Comparison of ENCODE assay signal across 24 mouse cellular contexts in genomic region chr15:21393080-21393479, GRCm38 (mm10).
A peak's percentile ranks its signal among the peaks of the same experiment; 100 is the strongest.
DNase-seq lines count a peak whose midpoint lies in the region; ATAC-seq and TF ChIP-seq lines count a peak whose summit lies in the region.
"Had no signal": no experiment of that assay in that cellular context is flagged by ENCODE, and none has a peak within 500 bp of the region (broad histone marks: within the 10 kb centered on the region; RNA-seq: fewer than 3 reads in every experiment).

No protein-coding gene starts in this region.

- H3K9me3 ChIP-seq in forebrain, embryonic 11.5 days (ENCODE audit: control insufficient read depth, low read length), result no peaks in the 10 kb centered on the region
- H3K9me3 ChIP-seq in forebrain, embryonic 15.5 days, result no peaks in the 10 kb centered on the region
- H3K9me3 ChIP-seq in MEL (replicated peaks; ENCODE audit: insufficient read depth, low read length), result no peaks in the 10 kb centered on the region
- H3K9me3 ChIP-seq: embryonic facial prominence, embryonic 12.5 days; embryonic facial prominence, embryonic 15.5 days; forebrain, embryonic 10.5 days; forebrain, embryonic 13.5 days had no signal

- H3K4me3 ChIP-seq in forebrain, embryonic 11.5 days (ENCODE audit: low read depth, low read length), result no peak overlapping the region
- no peak overlapping the region for H3K4me3 ChIP-seq in forebrain, embryonic 15.5 days
- no peak overlapping the region for H3K4me3 ChIP-seq in MEL (ENCODE audit: control insufficient read depth in 1 of 2, insufficient read depth in 1 of 2, low read depth in 2 of 2, low read length in 2 of 2)
- H3K4me3 ChIP-seq: embryonic facial prominence, embryonic 12.5 days; embryonic facial prominence, embryonic 15.5 days; erythroblast, embryonic 14.5 days; forebrain, embryonic 10.5 days; forebrain, embryonic 13.5 days had no signal

- DNase-seq in embryo, embryonic 10.5 days (ENCODE audit: low spot score), result peak; percentile 4
- no peak for DNase-seq in embryo, embryonic 11 days
- no peak for DNase-seq in forebrain, embryonic 11.5 days (ENCODE audit: low spot score)
- DNase-seq in MEL (ENCODE audit: low read depth, low spot score), result no peak
- DNase-seq in retina, embryonic 14.5 days (ENCODE audit: low spot score), result peak; percentile 23
- no peak for DNase-seq in urinary bladder, postnatal 10 days (ENCODE audit: low spot score)
- no peak for DNase-seq in cerebellum, postnatal 10 days
- DNase-seq: adrenal gland, adult 8-10 months; adrenal gland, postnatal 14 days; adrenal gland, postnatal 36 days; cerebellum, adult 11-12 months; cerebellum, adult 2 months; cerebellum, adult 9-10 months; cerebellum, postnatal 14 days; cerebellum, postnatal 36 days had no signal

- no peaks in the 10 kb centered on the region for H3K4me1 ChIP-seq in forebrain, embryonic 11.5 days (replicated peaks; ENCODE audit: control insufficient read depth, insufficient read depth, low read length)
- no peaks in the 10 kb centered on the region for H3K4me1 ChIP-seq in forebrain, embryonic 15.5 days
- H3K4me1 ChIP-seq in MEL (ENCODE audit: control insufficient read depth in 1 of 2, insufficient read depth in 2 of 2, low read length in 2 of 2), result no peaks in the 10 kb centered on the region
- H3K4me1 ChIP-seq: embryonic facial prominence, embryonic 12.5 days; embryonic facial prominence, embryonic 15.5 days; forebrain, embryonic 13.5 days had no signal

- no peaks in the 10 kb centered on the region for H3K27me3 ChIP-seq in forebrain, embryonic 11.5 days (ENCODE audit: control insufficient read depth, insufficient read depth, low read length)
- H3K27me3 ChIP-seq in forebrain, embryonic 15.5 days, result no peaks in the 10 kb centered on the region
- no peaks in the 10 kb centered on the region for H3K27me3 ChIP-seq in MEL (ENCODE audit: control insufficient read depth in 1 of 2, insufficient read depth in 2 of 2, low read length in 2 of 2)
- H3K27me3 ChIP-seq: embryonic facial prominence, embryonic 12.5 days; embryonic facial prominence, embryonic 15.5 days; forebrain, embryonic 13.5 days had no signal

- 16% methylated on average over 3 of the region's 3 CpGs for WGBS in forebrain, embryonic 11.5 days
- WGBS in forebrain, embryonic 15.5 days, result 6% methylated on average over 3 of the region's 3 CpGs

- no peaks in the 10 kb centered on the region for H3K79me2 ChIP-seq in MEL (ENCODE audit: control insufficient read depth, insufficient read depth, low read length, poor library complexity)

- TF ChIP-seq RAD21 in MEL (IDR thresholded peaks at IDR 0.05; ENCODE audit: low read depth, low read length), result no peak

- TF ChIP-seq POLR2A in MEL (IDR thresholded peaks at IDR 0.05; ENCODE audit: control insufficient read depth in 1 of 2, insufficient read depth in 1 of 2, low read depth in 1 of 2, low read length in 2 of 2, poor library complexity in 1 of 2), result no peak

- no peak for TF ChIP-seq EP300 in MEL (IDR thresholded peaks at IDR 0.05; ENCODE audit: low read depth in 1 of 2, low read length in 2 of 2)

- TF ChIP-seq CTCF in MEL (IDR thresholded peaks at IDR 0.05 in 2 of 3, conservative IDR thresholded peaks at IDR 0.05 in 1 of 3; ENCODE audit: control insufficient read depth in 1 of 3, insufficient read depth in 1 of 3, low read depth in 2 of 3, low read length in 3 of 3, poor library complexity in 1 of 3, severe bottlenecking in 1 of 3), result no peak

- H3K36me3 ChIP-seq in forebrain, embryonic 11.5 days (ENCODE audit: control insufficient read depth, insufficient read depth, low read length), result no peaks in the 10 kb centered on the region
- H3K36me3 ChIP-seq in forebrain, embryonic 15.5 days, result no peaks in the 10 kb centered on the region
- no peaks in the 10 kb centered on the region for H3K36me3 ChIP-seq in MEL (ENCODE audit: control insufficient read depth in 1 of 2, insufficient read depth in 2 of 2, low read length in 2 of 2)
- H3K36me3 ChIP-seq: embryonic facial prominence, embryonic 12.5 days; embryonic facial prominence, embryonic 15.5 days; forebrain, embryonic 10.5 days had no signal

- H3K4me2 ChIP-seq in forebrain, embryonic 11.5 days (ENCODE audit: low read depth, low read length, severe bottlenecking), result no peak overlapping the region
- H3K4me2 ChIP-seq in forebrain, embryonic 15.5 days (replicated peaks), result no peak overlapping the region
- H3K4me2 ChIP-seq: embryonic facial prominence, embryonic 12.5 days; embryonic facial prominence, embryonic 15.5 days; forebrain, embryonic 13.5 days had no signal

- 0 out of 2 replicates have a peak, but pooled peaks have one; percentile 33 for ATAC-seq in forebrain, embryonic 11.5 days (replicated peaks; ENCODE audit: low FRiP score)
- ATAC-seq in forebrain, embryonic 15.5 days (replicated peaks), result no peak
- ATAC-seq: activated CD4-positive, CD25-positive, alpha-beta regulatory T cell, adult 4 months; forebrain, embryonic 13.5 days; forebrain, embryonic 16.5 days; Patski had no signal

- H3K27ac ChIP-seq in forebrain, embryonic 11.5 days (ENCODE audit: low read depth, low read length), result no peak overlapping the region
- H3K27ac ChIP-seq in forebrain, embryonic 15.5 days (replicated peaks), result no peak overlapping the region
- H3K27ac ChIP-seq in MEL (ENCODE audit: control insufficient read depth, low read depth, low read length), result no peak overlapping the region
- H3K27ac ChIP-seq: embryonic facial prominence, embryonic 12.5 days; embryonic facial prominence, embryonic 15.5 days; forebrain, embryonic 10.5 days; forebrain, embryonic 13.5 days had no signal

- no peak overlapping the region for H3K9ac ChIP-seq in forebrain, embryonic 11.5 days (ENCODE audit: low read length)
- no peak overlapping the region for H3K9ac ChIP-seq in forebrain, embryonic 15.5 days (replicated peaks)
- H3K9ac ChIP-seq in MEL (ENCODE audit: control insufficient read depth, low read depth, low read length, poor library complexity, severe bottlenecking), result no peak overlapping the region
- H3K9ac ChIP-seq: embryonic facial prominence, embryonic 12.5 days; embryonic facial prominence, embryonic 15.5 days; forebrain, embryonic 13.5 days had no signal

TF ChIP-seq in MEL, 35 proteins besides CTCF, POLR2A, EP300 and RAD21:
- no peak for TF ChIP-seq CHD2 (IDR thresholded peaks at IDR 0.05; ENCODE audit: low read length)
- TF ChIP-seq BHLHE40 (IDR thresholded peaks at IDR 0.05; ENCODE audit: borderline replicate concordance, low read depth, low read length), result no peak
- TF ChIP-seq ELF1 (IDR thresholded peaks at IDR 0.05; ENCODE audit: low read depth, low read length), result no peak
- TF ChIP-seq ZKSCAN1 (IDR thresholded peaks at IDR 0.05; ENCODE audit: low read depth, low read length), result no peak
- peak; percentile 78 for TF ChIP-seq RCOR1 (IDR thresholded peaks at IDR 0.05; ENCODE audit: low read depth, low read length)
- TF ChIP-seq ZNF384 (IDR thresholded peaks at IDR 0.05; ENCODE audit: low read depth, low read length), result no peak
- TF ChIP-seq NRF1 (IDR thresholded peaks at IDR 0.05; ENCODE audit: insufficient read depth, low read depth, low read length, poor library complexity, severe bottlenecking), result no peak
- TF ChIP-seq CHD1 (IDR thresholded peaks at IDR 0.05; ENCODE audit: low read depth, low read length), result no peak

Comparison
In these comparisons a context has a peak if more than half of its experiments do, and no peak if none do; other contexts are left out.
1. DNase-seq: peak in embryo, embryonic 10.5 days (single experiment) and retina, embryonic 14.5 days (single experiment); none in embryo, embryonic 11 days (single experiment), forebrain, embryonic 11.5 days (single experiment), MEL (single experiment), urinary bladder, postnatal 10 days (single experiment) and cerebellum, postnatal 10 days (0 of 2).